Mouse (Mus musculus) retina, embryonic 14.5 days (tissue): ENCODE measurements around the gene Gemin8.

ENCODE experiments used
- DNase-seq: peaks from one replicate; pipeline ENCODE4 v3.0.0-alpha.2; 2015; ENCODE audit warnings: low spot score

Gemin8 gene

DNA sequence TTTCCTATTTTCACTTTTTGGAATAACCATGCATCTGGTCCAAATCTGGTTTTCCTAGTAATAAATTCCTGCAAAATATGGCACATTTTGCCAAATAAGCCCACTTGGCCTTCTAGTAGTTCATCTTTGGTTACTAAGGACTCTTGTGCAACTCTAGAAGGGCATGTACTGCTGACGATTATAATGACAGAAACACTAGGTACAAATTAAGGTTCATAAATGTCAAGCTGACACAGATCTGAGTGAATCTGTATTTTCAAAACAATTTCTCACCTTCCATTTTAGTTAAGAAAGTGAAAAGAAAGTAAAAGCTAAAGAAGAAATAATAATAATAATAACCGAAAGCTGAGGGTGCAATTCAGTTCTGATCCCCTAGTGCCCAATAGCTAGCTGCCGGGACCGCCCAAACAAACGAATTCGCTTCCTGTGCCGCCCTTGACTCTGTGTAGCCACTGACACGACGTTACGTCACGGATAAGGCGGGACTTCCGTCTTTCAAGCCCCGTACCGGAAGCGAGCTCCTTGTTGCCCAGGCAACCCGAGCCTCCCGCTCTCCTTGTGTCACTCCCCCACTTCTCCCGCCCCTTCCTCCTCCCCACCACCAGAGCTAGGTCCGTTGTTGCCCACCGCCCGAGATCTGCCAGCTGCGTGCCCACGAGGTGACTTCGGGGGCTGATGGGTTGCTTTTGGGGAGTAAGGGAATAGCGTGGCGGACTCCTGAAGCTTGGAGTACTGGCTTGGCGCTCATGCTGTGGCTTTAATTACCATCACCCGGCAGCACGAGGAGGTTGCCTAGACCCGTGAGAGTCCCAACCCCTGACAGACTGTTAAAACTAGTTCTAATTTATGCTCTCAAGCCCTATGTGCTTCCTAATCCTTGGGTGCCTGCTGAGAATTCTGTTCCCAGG lies at the start of gene Gemin8:
Gemin8 (plus strand) TSS at position 563 of the 908 bp plus-strand sequence.
- DNase-seq: peak; percentile 95

DNA sequence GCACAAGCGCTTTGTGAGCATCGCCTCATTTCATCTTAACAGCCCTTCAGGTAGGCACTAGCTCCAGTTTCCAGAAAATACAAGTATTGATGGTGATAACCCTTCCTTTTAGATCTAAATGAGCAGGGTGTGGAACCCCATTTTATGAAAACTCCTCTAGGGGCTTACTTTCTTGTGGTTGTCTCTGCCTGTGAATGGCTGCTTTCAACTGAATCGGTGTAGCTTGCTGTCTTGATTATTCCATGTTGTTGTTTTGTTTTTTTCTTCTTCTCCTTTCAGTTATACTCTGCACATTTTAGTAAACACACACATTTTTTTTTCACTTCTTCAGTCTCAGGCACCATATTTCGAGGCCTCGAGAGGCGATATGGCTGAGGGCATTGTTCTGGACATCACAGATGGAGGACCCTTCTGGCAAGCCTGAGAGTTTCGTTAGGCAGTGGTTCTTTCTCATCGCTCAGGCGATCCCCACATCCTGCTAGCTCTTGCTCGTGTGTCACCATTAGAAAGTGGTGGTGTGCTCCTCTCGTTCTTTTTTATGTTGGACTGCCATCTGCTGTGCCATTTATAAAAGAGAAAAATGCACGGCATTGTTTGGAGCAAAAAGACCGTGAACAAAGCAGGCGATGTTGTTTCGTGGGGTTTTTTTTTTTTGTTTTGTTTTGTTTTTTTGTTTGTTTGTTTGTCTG lies 23.0 kb upstream of the Gemin8 start:
- DNase-seq: peak; percentile 22

GRCm38 (mm10) chrX:166162773-166163172 lies 7.5 kb upstream of the Gemin8 start:
- peak; percentile 39 for DNase-seq

DNA sequence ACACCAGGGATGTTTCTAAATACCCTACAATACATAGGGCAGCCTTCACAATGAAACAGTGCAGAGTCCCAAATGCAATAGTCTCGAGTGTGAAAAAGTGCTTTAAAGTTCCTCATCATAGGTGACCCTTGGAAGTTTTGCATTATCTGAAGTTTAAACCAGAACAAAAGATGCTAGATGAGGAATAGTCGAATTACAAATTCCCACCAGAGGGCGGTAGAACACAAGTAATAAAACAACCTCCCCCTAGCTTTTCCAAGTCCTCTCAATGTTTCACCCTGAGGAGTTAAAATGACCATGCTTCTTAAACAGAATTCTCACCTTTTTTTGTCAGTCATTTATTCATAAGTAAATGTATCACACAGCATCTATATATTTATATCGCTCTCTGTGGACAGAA lies 2.9 kb upstream of the Gemin8 start:
- DNase-seq: peak; percentile 78

DNA sequence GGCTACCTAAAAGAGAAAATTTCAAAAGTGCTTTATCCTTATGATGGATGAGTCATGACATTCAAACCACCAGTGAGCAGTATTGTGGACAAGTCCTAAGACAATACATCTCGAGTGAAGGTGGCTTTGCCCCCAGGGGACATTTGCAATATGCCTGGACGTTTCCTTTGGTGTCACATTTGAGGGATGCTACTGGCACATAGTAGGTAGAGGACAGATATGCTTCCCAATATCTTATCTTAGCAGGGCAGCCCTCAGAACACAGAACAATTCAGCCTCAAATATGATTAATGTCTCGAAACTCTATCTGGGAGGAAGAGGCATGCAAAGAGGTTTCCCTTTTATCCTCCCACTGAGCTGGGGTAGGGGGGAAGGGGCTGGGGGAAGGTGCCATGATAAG lies 2.3 kb upstream of the Gemin8 start:
- DNase-seq: no peak

GRCm38 (mm10) chrX:166170800-166171738 lies 815 bp downstream of the Gemin8 start:
- no peak for DNase-seq

DNA sequence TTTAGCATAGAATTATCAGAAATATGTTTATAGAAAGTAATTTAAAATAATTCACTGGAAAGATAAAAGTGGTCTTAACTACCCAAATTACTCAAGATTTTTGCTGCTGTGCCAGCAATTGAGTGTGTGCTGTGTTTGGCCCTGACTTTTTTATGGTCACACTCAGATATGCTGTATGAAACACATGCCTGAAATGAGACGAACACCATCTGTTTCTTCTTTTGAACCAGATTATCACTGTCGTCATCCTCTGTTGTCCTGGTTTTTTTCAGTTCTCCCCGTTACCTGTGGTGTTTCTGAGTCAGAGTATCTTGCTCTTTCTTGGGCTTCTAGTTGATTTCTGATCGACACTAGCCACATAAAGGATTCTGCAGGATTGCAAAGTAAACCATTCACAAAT lies 1.8 kb downstream of the Gemin8 start:
- DNase-seq: no peak

- DNase-seq: no peak
Measured at GRCm38 (mm10) chrX:166172661-166173060, 2.4 kb downstream of the Gemin8 start.

DNA sequence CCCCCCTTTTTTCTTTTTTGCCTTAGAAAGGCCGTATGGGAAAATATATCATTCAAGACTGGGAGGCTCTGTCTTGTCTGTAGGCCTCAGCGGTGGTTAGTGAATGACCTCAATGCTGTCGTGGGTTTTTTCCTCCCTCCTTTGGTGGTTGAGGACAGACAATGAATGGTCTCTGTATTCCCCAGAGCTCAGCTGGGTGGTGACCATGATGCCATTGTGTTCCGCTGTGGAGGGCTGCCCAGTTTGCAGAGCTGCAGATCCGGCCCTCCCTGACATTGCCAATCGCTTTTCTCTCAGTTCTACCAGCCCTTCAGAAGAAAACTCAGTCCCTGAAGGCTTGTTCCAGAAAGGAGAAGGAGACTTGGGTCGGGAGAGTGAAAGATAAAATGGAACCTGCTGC lies 3.5 kb downstream of the Gemin8 start:
- DNase-seq: peak; percentile 32

DNA sequence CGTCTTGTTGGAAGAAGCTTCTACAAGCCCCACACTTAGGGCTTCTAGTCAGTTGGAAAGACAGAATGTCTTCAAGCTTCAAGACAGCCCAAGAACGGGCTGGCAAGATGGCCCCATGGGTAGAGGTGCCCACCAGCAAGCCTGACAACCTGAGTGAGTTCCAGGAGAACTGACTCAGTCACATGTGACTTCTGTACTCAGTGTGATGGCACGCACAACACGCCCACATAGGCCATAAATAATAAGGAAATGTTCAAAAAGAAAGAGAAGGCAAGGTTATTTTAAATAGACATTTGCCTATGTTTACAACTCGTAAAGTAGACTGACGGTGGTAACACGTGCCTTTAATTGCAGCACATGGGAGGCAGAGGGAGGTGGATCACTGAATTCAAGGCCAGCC lies 7.7 kb downstream of the Gemin8 start:
- no peak for DNase-seq

DNA sequence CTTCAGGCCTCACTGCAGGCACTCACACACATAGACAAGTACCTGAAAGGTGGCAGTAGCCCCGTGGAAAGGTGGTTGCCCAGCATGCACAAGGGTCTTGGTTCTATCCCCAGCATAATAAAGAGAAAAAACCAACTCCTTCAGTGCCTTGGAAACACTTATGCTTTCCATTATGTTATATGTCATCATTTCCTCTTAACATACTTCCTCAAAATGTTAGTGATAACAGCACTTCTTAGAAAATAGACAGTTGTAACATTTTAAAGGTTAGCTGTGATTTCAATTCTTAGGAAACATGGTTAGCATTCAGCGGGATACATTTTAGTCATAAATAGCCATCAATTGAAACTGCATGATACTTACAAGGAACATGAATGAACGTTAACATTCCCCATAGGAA lies 12.8 kb downstream of the Gemin8 start:
- DNase-seq: no peak

- DNase-seq: no peak
Measured at GRCm38 (mm10) chrX:166185327-166185913, 15.2 kb downstream of the Gemin8 start.

- DNase-seq: no peak
Measured at GRCm38 (mm10) chrX:166187803-166188202, 17.5 kb downstream of the Gemin8 start.

DNA sequence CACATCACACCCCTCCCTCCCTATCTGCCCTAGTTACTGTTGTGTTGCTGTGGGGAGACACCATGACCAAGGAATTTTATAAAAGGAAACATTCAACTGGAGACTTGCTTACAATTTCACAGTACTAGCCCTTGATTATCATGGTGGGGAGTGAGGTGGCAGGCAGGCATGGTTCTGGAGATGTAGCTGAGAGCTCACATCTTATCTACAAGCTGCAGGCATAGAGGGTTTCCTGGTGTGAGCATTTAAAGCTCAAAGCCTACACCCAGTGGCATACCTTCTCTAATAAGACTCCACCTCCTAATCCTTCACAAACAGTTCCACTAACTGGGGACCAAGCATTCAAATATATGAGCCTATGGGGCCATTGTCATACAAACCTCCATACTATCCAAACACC lies 26.1 kb downstream of the Gemin8 start:
- DNase-seq: no peak

DNA sequence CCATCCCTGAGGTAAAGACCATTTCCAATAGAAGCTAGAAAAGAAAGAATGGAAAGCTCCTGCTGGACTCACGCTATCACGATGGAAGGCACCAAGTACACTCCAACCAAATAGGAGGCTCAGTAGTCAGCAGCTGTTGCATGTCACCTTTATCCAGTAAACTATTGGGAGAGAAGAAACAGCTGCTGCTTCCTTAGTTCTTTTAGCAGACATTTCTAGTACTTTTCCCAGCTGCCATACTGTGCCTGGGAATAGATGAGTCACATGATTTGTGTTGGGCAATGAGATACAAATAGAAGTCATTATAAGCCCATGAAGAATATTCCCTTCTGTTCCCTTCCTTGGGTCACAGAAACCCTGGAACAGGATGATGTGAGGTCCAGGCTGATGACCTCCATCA lies 28.0 kb downstream of the Gemin8 start:
- DNase-seq: no peak

- no peak for DNase-seq
Measured at GRCm38 (mm10) chrX:166199812-166200211, 29.6 kb downstream of the Gemin8 start.

- DNase-seq: no peak
Measured at GRCm38 (mm10) chrX:166214576-166214975, 44.3 kb downstream of the Gemin8 start.

GRCm38 (mm10) chrX:166216248-166216647 lies 46.0 kb downstream of the Gemin8 start:
- no peak for DNase-seq

GRCm38 (mm10) chrX:166216720-166217119 lies 46.5 kb downstream of the Gemin8 start:
- no peak for DNase-seq

GRCm38 (mm10) chrX:166219331-166219730 lies 49.1 kb downstream of the Gemin8 start:
- DNase-seq: no peak

- DNase-seq: no peak
Measured at GRCm38 (mm10) chrX:166226856-166227255, 56.6 kb downstream of the Gemin8 start.

DNA sequence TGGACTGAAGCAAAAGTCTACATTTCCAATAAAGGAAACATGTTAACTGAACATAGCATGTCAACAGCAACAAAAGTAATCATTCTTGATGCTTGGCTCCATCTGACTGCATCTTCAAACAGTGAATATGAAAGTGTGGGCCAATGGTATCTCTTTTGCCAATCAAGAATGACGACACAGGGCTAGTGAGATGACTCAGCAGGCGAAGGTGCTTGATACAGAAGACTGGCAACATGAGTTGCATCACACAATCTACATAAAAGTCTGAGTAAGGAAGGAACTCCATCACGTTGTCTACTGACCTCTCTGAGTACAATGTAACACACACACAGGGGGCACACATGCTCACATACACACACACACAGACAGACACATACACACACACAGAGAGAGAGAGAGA lies 59.5 kb downstream of the Gemin8 start:
- no peak for DNase-seq
